Mouse (Mus musculus) fat pad, adult 2 months (tissue): Measurements from ENCODE around the gene Ghrl.
"Not testable (repeated sequence)": the region's sequence is repeated elsewhere in the genome, so short reads cannot be mapped to it uniquely, and the experiment has no call there.

Experiments used
- DNase-seq: peaks from one replicate; pipeline ENCODE4 v3.0.0-alpha.2; 2011; ENCODE audit warnings: low read depth, low spot score; ENCODE audit errors: extremely low read depth

The Ghrl gene

DNA sequence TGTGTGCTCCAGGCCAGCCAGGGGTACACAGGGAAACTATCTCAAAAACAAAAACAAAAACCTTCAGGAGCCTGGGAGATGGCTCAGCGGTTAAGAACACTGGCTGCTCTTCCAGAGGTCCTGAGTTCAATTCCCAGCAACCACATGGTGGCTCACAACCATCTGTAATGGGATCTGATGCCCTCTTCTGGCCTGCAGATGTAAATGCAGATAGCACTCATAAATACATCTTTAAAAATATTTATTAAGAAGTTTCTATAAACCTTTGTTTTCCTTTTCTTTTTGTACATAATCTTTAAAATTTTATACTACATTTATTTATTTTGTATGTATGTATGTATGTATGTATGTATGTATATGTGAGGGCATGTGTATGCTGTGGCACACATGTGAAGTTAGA is 47.7 kb downstream of the Ghrl start:
- DNase-seq, result not testable (repeated sequence)

DNA sequence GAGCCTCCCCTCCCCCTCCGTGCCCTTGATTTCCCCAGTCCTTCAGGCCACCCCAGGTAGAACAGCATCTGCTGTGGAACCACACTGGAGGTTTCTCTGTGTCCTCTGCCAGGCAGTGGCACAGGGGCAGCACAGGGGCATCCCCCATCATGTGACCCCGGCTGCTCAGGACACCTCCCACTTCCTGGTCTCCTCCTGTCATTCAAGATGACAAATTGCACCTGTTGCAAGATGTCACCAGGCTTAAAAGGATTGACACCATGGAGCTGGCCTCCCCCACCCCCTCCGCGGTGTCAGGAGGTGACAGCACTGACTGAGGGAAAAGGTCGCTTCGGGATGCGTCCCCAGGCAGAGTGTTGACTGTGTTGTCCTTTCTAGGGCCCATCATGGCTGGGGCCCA is 49.9 kb downstream of the Ghrl start:
- DNase-seq, result no peak

GRCm38 (mm10) chr6:113668287-113669154 is 51.2 kb downstream of the Ghrl start:
- DNase-seq, result no peak

GRCm38 (mm10) chr6:113667611-113668122 is 52.0 kb downstream of the Ghrl start:
- DNase-seq, result no peak
